Mouse (Mus musculus) monocyte, adult 59 days (primary cell): ENCODE results near the gene Pmm1. TPM values are rescaled to one million over a fixed set of nuclear protein-coding genes. Genes with fewer than 3 reads are reported as not detected.

Source experiments
- total RNA-seq, 2 experiments: library from RNA; stranded (reverse); gene quantifications; one replicate each; pipeline ENCODE4 v1.2.4; 2023

Gene Pmm1
- 10 to 100 TPM; 37.6 to 45.7 TPM for total RNA-seq

DNA sequence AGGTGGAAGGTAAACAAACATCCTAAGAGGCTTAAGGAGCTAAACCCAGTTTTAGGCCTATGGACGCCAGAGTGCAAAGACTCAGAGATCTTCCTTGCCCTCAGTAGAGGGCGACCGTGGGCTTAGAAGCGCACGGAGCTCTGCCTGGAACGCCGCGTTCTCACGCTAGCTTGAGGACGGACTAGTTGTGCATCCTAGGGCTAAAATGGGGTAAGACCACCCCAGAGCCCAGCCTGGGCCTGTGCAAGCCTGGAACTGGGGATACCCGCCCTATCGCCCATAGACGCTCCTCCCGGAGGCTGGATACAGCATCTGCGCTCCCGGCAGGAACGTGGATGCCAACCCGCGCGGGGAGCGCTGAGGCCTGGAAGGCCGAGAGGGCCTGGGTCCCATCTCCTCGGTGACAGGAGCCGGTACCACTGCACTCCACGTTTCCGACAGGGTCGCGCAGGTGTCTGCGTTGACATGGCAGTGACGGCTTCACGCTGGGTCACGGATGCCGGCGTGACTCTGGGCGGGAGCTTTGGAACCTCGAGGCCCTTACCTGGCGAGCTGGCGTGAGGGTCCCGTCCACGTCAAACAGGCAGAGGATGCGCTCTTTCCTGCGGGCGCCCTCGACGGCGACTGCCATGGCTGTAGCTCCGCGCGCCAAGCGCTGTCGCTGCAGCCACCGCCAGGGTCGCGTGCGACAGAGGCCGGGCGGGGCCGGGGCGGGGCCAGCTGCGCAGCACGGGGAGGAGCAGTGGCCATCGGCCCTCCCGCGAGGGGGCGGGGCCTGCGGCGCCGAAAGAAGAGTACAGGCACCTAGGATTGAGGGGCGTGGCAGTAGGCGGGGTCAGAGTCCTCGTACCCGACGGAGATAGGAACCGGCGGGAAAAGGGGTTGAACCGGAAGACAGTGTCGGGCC lies at the start of gene Pmm1:
Gene Pmm1 (minus strand): TSS at position 760 of the 907 bp plus-strand sequence.

GRCm38 (mm10) chr15:81987646-81988045 lies 26.9 kb upstream of the Pmm1 start, which contains the start of gene Xrcc6:
Gene Xrcc6 (plus strand): TSS chr15:81987835.

GRCm38 (mm10) chr15:81980321-81980720 lies 19.6 kb upstream of the Pmm1 start, which contains the start of gene 1700029P11Rik:
Gene 1700029P11Rik (plus strand): TSS chr15:81980540.

GRCm38 (mm10) chr15:81936679-81937078 lies 24.1 kb downstream of the Pmm1 start, which contains the start of gene Csdc2:
Gene Csdc2 (plus strand): TSS chr15:81936759.

DNA sequence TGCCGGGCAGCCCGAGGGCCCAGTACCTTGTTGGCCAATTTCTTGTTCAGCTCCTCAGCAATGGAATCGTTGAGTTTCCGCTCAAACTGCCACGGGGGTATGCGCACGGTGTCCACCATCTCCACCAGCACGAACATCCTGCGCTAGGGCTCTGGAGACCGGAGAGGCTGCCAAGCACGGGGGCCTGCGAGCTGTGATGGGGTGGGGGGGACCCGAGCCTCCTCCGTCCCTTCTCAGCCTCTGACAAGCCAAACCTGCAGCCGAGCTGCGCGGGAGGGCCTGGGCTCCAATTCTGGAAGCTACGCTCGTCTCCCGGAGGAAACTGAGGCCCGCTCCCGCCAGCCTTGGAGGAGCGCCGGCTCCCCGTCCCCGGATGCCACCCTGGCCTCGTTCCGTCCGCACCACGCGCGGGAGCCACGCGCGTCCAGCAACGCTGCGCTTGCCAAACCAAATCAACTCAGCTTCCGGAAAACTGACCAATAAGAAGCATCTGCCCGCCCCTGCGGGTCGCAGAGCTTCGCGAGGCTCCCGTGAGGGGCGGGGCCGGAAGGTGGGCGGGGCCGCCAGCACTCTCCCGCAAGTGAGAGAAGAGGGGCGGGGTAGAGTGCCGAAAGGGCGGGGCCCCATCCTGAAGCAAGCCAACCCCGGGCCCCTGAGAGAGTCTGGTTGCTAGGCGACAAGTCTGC lies 34.8 kb downstream of the Pmm1 start, which contains the start of gene Polr3h:
Gene Polr3h (minus strand): TSS at position 481 of the 686 bp plus-strand sequence.

Other genes starting within 250 kb of the Pmm1 start
- gene Zc3h7b, start 215.9 kb downstream of the Pmm1 start, total RNA-seq, result 10 to 100 TPM; 13.9 to 15.0 TPM
- 10 to 100 TPM; 32.4 to 33.7 TPM for gene Rangap1, start 215.4 kb downstream of the Pmm1 start, total RNA-seq
- gene Tef, start 158.5 kb downstream of the Pmm1 start, total RNA-seq, result 10 to 100 TPM; 21.3 to 29.3 TPM
- gene Tob2, start 102.1 kb downstream of the Pmm1 start, total RNA-seq, result 10 to 100 TPM; 77.5 to 90.4 TPM
- gene Phf5a, start 89.0 kb downstream of the Pmm1 start, total RNA-seq, result 10 to 100 TPM; 41.4 to 47.2 TPM
- 100 to 1,000 TPM; 113 to 117 TPM for gene Aco2, start 88.6 kb downstream of the Pmm1 start, total RNA-seq
- 1 to 10 TPM; 5.0 to 8.0 TPM for gene Polr3h, start 34.7 kb downstream of the Pmm1 start, total RNA-seq
- not detected for gene Csdc2, start 24.2 kb downstream of the Pmm1 start, total RNA-seq
- not detected for gene 1700029P11Rik, start 19.6 kb upstream of the Pmm1 start, total RNA-seq
- gene Xrcc6, start 26.9 kb upstream of the Pmm1 start, total RNA-seq, result 10 to 100 TPM; 15.2 to 17.3 TPM
- 10 to 100 TPM; 21.4 to 23.3 TPM for gene Desi1, start 72.9 kb upstream of the Pmm1 start, total RNA-seq
- 10 to 100 TPM; 57.6 to 72.4 TPM for gene Snu13, start 86.7 kb upstream of the Pmm1 start, total RNA-seq
- not detected for gene 4930407I10Rik, start 98.2 kb upstream of the Pmm1 start, total RNA-seq
- not detected for gene Mei1, start 109.1 kb upstream of the Pmm1 start, total RNA-seq
- 10 to 100 TPM; 29.5 to 50.0 TPM for gene Ccdc134, start 167.0 kb upstream of the Pmm1 start, total RNA-seq
- gene Srebf2, start 186.3 kb upstream of the Pmm1 start, total RNA-seq, result 100 to 1,000 TPM; 136 to 148 TPM